ENCODE assay signal across 25 mouse cellular contexts in the genomic region with DNA sequence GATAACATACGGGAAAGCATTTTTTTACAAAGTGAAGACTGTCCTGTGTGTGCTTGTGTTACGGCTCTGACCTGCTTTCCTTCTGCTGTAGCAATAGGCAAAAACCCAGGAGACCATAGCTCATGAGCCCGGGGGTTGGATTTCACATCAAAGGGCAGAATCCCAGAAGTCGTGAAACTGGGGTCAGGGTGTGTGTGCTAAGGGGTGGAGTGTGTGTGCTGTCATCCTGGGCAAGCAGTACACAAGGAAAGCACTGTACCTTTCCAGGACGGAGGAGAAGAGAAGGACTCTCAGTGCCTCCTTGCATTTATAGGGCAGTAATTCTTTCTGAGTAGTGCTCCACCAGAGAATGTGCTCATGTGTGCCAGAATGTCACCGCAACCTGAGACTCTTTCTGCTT.
DNase-seq lines count a peak whose midpoint lies in the region; ATAC-seq lines count a peak whose summit lies in the region.
"Had no signal": no experiment of that assay in that cellular context is flagged by ENCODE, and none has a peak within 500 bp of the region (broad histone marks: within the 10 kb centered on the region; RNA-seq: fewer than 3 reads in every experiment).

No protein-coding gene starts in this region.

- no peak overlapping the region for H3K9ac ChIP-seq in intestine, embryonic 15.5 days
- no peak overlapping the region for H3K9ac ChIP-seq in intestine, embryonic 16.5 days (ENCODE audit: low read depth, low read length)
- H3K9ac ChIP-seq in lung, embryonic 15.5 days, result no peak overlapping the region
- H3K9ac ChIP-seq: embryonic facial prominence, embryonic 12.5 days; hindbrain, embryonic 14.5 days; liver, embryonic 14.5 days; lung, embryonic 14.5 days; midbrain, embryonic 12.5 days; neural tube, embryonic 15.5 days had no signal

- peaks cover 22% of the 10 kb centered on the region for H3K4me1 ChIP-seq in intestine, embryonic 15.5 days (replicated peaks)
- H3K4me1 ChIP-seq in intestine, embryonic 16.5 days (ENCODE audit: control insufficient read depth, insufficient read depth, low read length), result peaks cover 11% of the 10 kb centered on the region
- H3K4me1 ChIP-seq in lung, embryonic 15.5 days, result peaks cover 29% of the 10 kb centered on the region
- H3K4me1 ChIP-seq: midbrain, embryonic 12.5 days had no signal

- H3K9me3 ChIP-seq in intestine, embryonic 15.5 days, result no peaks in the 10 kb centered on the region
- H3K9me3 ChIP-seq in intestine, embryonic 16.5 days (ENCODE audit: control insufficient read depth, low read length), result no peaks in the 10 kb centered on the region
- no peaks in the 10 kb centered on the region for H3K9me3 ChIP-seq in lung, embryonic 15.5 days
- H3K9me3 ChIP-seq: embryonic facial prominence, embryonic 12.5 days; heart, embryonic 10.5 days; midbrain, embryonic 12.5 days had no signal

- no peak overlapping the region for H3K4me2 ChIP-seq in intestine, embryonic 15.5 days (replicated peaks)
- no peak overlapping the region for H3K4me2 ChIP-seq in intestine, embryonic 16.5 days (ENCODE audit: low read depth, low read length)
- no peak overlapping the region for H3K4me2 ChIP-seq in lung, embryonic 15.5 days
- H3K4me2 ChIP-seq: embryonic facial prominence, embryonic 12.5 days; hindbrain, embryonic 14.5 days; lung, embryonic 14.5 days; midbrain, embryonic 12.5 days; neural tube, embryonic 15.5 days had no signal

- H3K27ac ChIP-seq in intestine, embryonic 15.5 days, result 0 out of 2 replicates have a peak overlapping the region, but pooled peaks have one; percentile 34
- H3K27ac ChIP-seq in intestine, embryonic 16.5 days (ENCODE audit: low read length), result no peak overlapping the region
- H3K27ac ChIP-seq in lung, embryonic 15.5 days, result peak overlapping the region; percentile 27
- H3K27ac ChIP-seq: embryonic facial prominence, embryonic 12.5 days; heart, embryonic 10.5 days; hindbrain, embryonic 14.5 days; layer of hippocampus, adult 2 months; liver, embryonic 14.5 days; midbrain, embryonic 12.5 days; neural tube, embryonic 15.5 days had no signal

- no peak for ATAC-seq in intestine, embryonic 15.5 days
- no peak for ATAC-seq in intestine, embryonic 16.5 days
- ATAC-seq in lung, embryonic 15.5 days (ENCODE audit: borderline replicate concordance, extremely low read depth, low FRiP score, low TSS enrichment), result no peak
- ATAC-seq: activated CD4-positive, CD25-positive, alpha-beta regulatory T cell, adult 4 months; forebrain, embryonic 14.5 days; inflammation-experienced regulatory T-cells, adult 6 months had no signal

- H3K4me3 ChIP-seq in intestine, embryonic 15.5 days (replicated peaks), result no peak overlapping the region
- no peak overlapping the region for H3K4me3 ChIP-seq in intestine, embryonic 16.5 days (ENCODE audit: low read length)
- no peak overlapping the region for H3K4me3 ChIP-seq in lung, embryonic 15.5 days
- H3K4me3 ChIP-seq: embryonic facial prominence, embryonic 12.5 days; erythroblast, embryonic 14.5 days; heart, embryonic 10.5 days; layer of hippocampus, adult 2 months; midbrain, embryonic 12.5 days; neural tube, embryonic 15.5 days had no signal

- 45% methylated on average over 6 of the region's 6 CpGs for WGBS in intestine, embryonic 15.5 days
- WGBS in intestine, embryonic 16.5 days, result 52% methylated on average over 6 of the region's 6 CpGs
- 39% methylated on average over 6 of the region's 6 CpGs for WGBS in lung, embryonic 15.5 days

- DNase-seq in lung, postnatal 25 days (ENCODE audit: low spot score), result no peak
- DNase-seq in fat pad, adult 2 months (ENCODE audit: extremely low read depth, low read depth, low spot score), result peak; percentile 76
- peak; percentile 77 for DNase-seq in skeletal muscle tissue, adult 2 months (ENCODE audit: low read depth, low spot score)
- DNase-seq in ovary, postnatal 10 days (ENCODE audit: low spot score), result no peak
- DNase-seq in thymus, postnatal 14 days, result no peak
- DNase-seq: adrenal gland, postnatal 14 days; cerebellum, adult 2 months; heart, postnatal 4 days; kidney, postnatal 14 days; layer of hippocampus, postnatal 36 days; lung, embryonic 14.5 days had no signal

- no peaks in the 10 kb centered on the region for H3K27me3 ChIP-seq in intestine, embryonic 15.5 days (replicated peaks)
- H3K27me3 ChIP-seq in intestine, embryonic 16.5 days (replicated peaks; ENCODE audit: control insufficient read depth, insufficient read depth, low read length), result no peaks in the 10 kb centered on the region
- H3K27me3 ChIP-seq in lung, embryonic 15.5 days, result no peaks in the 10 kb centered on the region
- H3K27me3 ChIP-seq: embryonic facial prominence, embryonic 12.5 days; midbrain, embryonic 12.5 days; neural tube, embryonic 15.5 days had no signal

- no peaks in the 10 kb centered on the region for H3K36me3 ChIP-seq in intestine, embryonic 15.5 days
- H3K36me3 ChIP-seq in intestine, embryonic 16.5 days (ENCODE audit: control insufficient read depth, insufficient read depth, low read length), result no peaks in the 10 kb centered on the region
- no peaks in the 10 kb centered on the region for H3K36me3 ChIP-seq in lung, embryonic 15.5 days
- H3K36me3 ChIP-seq: embryonic facial prominence, embryonic 12.5 days; heart, embryonic 10.5 days; midbrain, embryonic 12.5 days; neural tube, embryonic 15.5 days had no signal

Comparison
In these comparisons a context has a peak if more than half of its experiments do, and no peak if none do; other contexts are left out.
1. DNase-seq: peak in fat pad, adult 2 months (single experiment) and skeletal muscle tissue, adult 2 months (single experiment); none in lung, postnatal 25 days (single experiment), ovary, postnatal 10 days (single experiment) and thymus, postnatal 14 days (single experiment).